Mouse (Mus musculus) limb, embryonic 14.5 days (tissue): ENCODE data around the gene 9130023H24Rik. TPM values are rescaled to one million over a fixed set of nuclear protein-coding genes. Genes with fewer than 3 reads are reported as not detected.

Source experiments
- ATAC-seq: fragments of 200-750 bp; cut with Nextera tagmentation; 2 replicates; pipeline ENCODE4 v1.8.0; 2017; ENCODE audit warnings: low read depth, moderate number of reproducible peaks, moderate TSS enrichment; ENCODE audit not compliant: low FRiP score
- DNase-seq: peaks from one replicate; pipeline ENCODE4 v3.0.0-alpha.2; 2015; ENCODE audit warnings: low spot score
- H3K27ac ChIP-seq: fragments of 300-500 bp; sonication (generic); replicated peaks from 2 replicates; pipeline ENCODE4 v1.5.1; 2014; ENCODE audit warnings: low read depth, mild to moderate bottlenecking, low read length, moderate library complexity, mixed read lengths
- H3K27me3 ChIP-seq: fragments of 300-500 bp; sonication (generic); 2 replicates; pipeline ENCODE4 v1.6.1; 2014; ENCODE audit warnings: low read length, mixed read lengths; ENCODE audit not compliant: control insufficient read depth, insufficient read depth
- H3K36me3 ChIP-seq: fragments of 300-500 bp; sonication (generic); 2 replicates; pipeline ENCODE4 v1.6.1; 2014; ENCODE audit warnings: mild to moderate bottlenecking, low read length, moderate library complexity, mixed read lengths; ENCODE audit not compliant: control insufficient read depth, insufficient read depth
- H3K4me1 ChIP-seq: fragments of 300-500 bp; sonication (generic); 2 replicates; pipeline ENCODE4 v1.6.1; 2014; ENCODE audit warnings: antibody characterized with exemption, low read length, mixed read lengths; ENCODE audit not compliant: control insufficient read depth, insufficient read depth
- H3K4me2 ChIP-seq: fragments of 300-500 bp; sonication (generic); replicated peaks from 2 replicates; pipeline ENCODE4 v1.6.1; 2014; ENCODE audit warnings: low read depth, mild to moderate bottlenecking, low read length, moderate library complexity; ENCODE audit not compliant: severe bottlenecking
- H3K4me3 ChIP-seq: fragments of 300-500 bp; sonication (generic); replicated peaks from 2 replicates; pipeline ENCODE4 v1.5.1; 2014; ENCODE audit warnings: low read length
- H3K9ac ChIP-seq: fragments of 300-500 bp; sonication (generic); 2 replicates; pipeline ENCODE4 v1.6.1; 2014; ENCODE audit warnings: mild to moderate bottlenecking, low read depth, low read length, moderate library complexity; ENCODE audit not compliant: severe bottlenecking
- H3K9me3 ChIP-seq: fragments of 300-500 bp; sonication (generic); 2 replicates; pipeline ENCODE4 v1.6.1; 2016; ENCODE audit warnings: low read length; ENCODE audit not compliant: control insufficient read depth
- POLR2A ChIP-seq: fragments of 200-500 bp; IDR thresholded peaks from 2 replicates; pipeline ENCODE4 v1.8.0; 2012; ENCODE audit warnings: inconsistent platforms, mild to moderate bottlenecking, moderate library complexity, borderline replicate concordance; ENCODE audit not compliant: insufficient read depth, insufficient read length; ENCODE audit errors: extremely low read depth
- WGBS: fragments of 180-500 bp; shearing (Covaris S2); extraction: QIAGEN DNeasy Blood & Tissue Kit; methylation state at CpG from one replicate; pipeline ENCODE4 v1.1.7; 2014; 5-methylcytosine and 5-hydroxymethylcytosine counted together
- polyA plus RNA-seq, 2 experiments: library from polyadenylated mRNA; depleted of rRNA in 1 of 2; stranded (reverse) in 1 of 2; unstranded in 1 of 2; fragments of >200 nt; fragmentation: Nextera tagmentation in 1 of 2; extraction: Ambion mirVana in 1 of 2; gene quantifications; 2 replicates each; pipeline versions ENCODE4 v1.2.1 to v1.2.3; 2012 to 2014

The 9130023H24Rik gene
- polyA plus RNA-seq, 2 experiments, result 3.2 to 8.1 TPM

DNA sequence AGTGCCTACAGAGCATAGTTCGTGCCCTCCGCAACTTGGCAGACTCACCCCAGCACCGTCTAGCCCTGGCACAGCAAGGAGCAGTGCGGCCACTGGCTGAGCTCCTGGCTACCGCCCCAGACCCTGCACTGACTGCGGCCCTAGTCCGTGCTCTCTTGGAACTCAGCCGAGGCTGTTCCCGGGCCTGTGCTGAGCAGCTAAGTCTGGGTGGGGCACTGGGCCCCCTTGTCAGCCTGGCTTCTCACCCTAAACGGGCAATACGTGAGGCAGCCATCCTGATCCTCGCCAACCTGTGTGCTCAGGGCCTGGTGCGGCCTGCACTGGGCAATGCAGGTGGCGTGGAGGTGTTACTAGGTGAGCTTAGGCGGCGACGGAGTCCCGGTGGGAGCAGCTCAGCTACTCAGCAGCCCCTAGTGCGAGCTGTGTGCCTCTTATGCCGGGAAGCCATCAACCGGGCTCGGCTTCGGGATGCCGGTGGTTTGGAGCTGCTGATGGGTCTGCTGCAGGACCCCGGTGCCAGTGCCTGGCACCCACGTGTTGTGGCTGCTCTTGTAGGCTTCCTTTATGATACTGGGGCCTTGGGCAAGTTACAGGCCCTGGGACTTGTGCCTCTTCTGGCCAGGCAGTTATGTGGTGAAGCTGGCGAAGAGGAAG lies 2.4 kb upstream of the 9130023H24Rik start:
- no peak overlapping the region for H3K9ac ChIP-seq
- no peaks in the 10 kb centered on the region for H3K9me3 ChIP-seq
- ATAC-seq (no peak), DNase-seq (no peak)
- H3K27me3 ChIP-seq, result no peaks in the 10 kb centered on the region
- 93% methylated on average over 23 of the region's 27 CpGs for WGBS
- H3K4me1 ChIP-seq, result peaks cover 13% of the 10 kb centered on the region
- no peak overlapping the region for H3K4me2 ChIP-seq
- no peak overlapping the region for H3K4me3 ChIP-seq
- peaks cover 43% of the 10 kb centered on the region for H3K36me3 ChIP-seq
- TF ChIP-seq POLR2A, result no peak
- H3K27ac ChIP-seq, result no peak overlapping the region

DNA sequence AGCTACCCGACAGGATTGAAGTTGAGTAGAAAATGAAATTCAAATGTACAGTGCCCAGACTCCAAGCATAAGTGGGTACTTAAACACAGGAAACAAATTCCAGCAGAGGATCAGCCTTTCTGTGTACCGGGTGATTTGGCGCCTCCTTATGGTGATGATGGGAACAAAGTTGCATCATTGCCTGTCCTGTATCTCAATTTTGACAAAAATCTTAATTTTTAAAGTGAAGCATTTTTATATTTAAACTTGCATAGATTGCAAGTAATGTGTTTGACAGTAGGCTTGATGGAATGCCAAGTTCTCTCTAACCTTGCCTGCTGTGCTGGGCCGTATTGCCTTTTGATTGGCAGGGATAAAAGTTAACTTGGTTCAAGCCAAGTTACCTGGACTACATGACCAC lies 1.2 kb upstream of the 9130023H24Rik start:
- WGBS, result 32% methylated on average over 4 of the region's 4 CpGs
- Histone ChIP-seq H3K4me3 (peak overlapping the region; percentile 74), H3K27ac (peak overlapping the region; percentile 87), H3K36me3 (peaks cover 32% of the 10 kb centered on the region), H3K4me2 (peak overlapping the region; percentile 72), H3K9ac (peak overlapping the region; percentile 84; the same call in 1 of the 2 replicates), H3K9me3 (no peaks in the 10 kb centered on the region), H3K27me3 (no peaks in the 10 kb centered on the region), H3K4me1 (peaks cover 13% of the 10 kb centered on the region)
- TF ChIP-seq POLR2A, result no peak
- DNase-seq (peak; percentile 60), ATAC-seq (no peak)

- H3K4me3 ChIP-seq, result peak overlapping the region; percentile 74
- H3K9me3 ChIP-seq, result no peaks in the 10 kb centered on the region
- peaks cover 22% of the 10 kb centered on the region for H3K36me3 ChIP-seq
- peaks cover 13% of the 10 kb centered on the region for H3K4me1 ChIP-seq
- under 1% methylated on average over 25 of the region's 25 CpGs for WGBS
- ATAC-seq (no peak), DNase-seq (no peak)
- H3K27ac ChIP-seq, result peak overlapping the region; percentile 98
- no peak for TF ChIP-seq POLR2A
- no peaks in the 10 kb centered on the region for H3K27me3 ChIP-seq
- peak overlapping the region; percentile 84 for H3K9ac ChIP-seq
- peak overlapping the region; percentile 69 for H3K4me2 ChIP-seq
These were observed 271 bp downstream of the 9130023H24Rik start for GRCm38 (mm10) chr7:128237593-128237926.

DNA sequence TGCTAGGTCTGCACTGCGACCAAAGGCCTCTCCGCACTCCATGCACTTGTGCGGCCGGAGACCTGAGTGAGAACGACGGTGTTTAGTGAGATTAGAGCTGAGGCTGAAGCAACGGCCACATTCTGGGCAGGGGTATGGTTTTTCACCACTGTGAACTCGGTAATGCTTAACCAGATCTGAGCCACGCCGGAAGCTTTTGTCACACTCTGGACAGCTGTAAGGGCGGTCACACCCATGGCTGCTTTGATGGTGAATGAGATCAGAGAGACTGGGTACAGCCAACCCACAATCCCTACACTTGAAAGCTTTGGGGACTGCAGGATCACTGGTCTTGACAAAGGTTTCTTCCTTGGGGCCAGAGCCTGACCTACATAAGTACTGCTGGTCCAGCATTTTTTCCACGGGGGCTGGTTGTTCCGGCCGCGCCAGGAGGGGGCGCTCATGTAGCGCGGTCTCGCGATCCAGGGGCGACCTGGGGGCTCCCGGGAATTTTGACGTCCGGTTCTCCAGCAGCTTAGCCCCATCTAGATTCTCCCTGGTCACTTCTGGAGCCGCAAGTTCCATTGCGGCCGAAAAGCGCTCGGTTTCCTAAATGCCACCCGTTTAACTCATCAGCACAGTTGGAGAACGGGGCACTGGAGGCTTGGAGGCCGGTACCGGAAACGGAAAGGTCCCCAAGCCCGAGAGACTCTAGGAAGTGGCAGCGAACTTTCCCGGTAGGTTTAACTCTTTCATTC lies 807 bp downstream of the 9130023H24Rik start, which contains the start of gene Armc5:
Gene Armc5, plus strand, starts transcription at position 487 of the 737 bp plus-strand sequence.
- 26% methylated on average over 37 of the region's 37 CpGs for WGBS
- ATAC-seq (peak; percentile 23; the same call in 1 of the 2 replicates), DNase-seq (peak; percentile 83)
- peaks cover 13% of the 10 kb centered on the region for H3K4me1 ChIP-seq
- peak within 1 kb of the TSS; percentile 98 for H3K27ac ChIP-seq
- H3K9ac ChIP-seq, result peak within 1 kb of the TSS; percentile 84
- H3K4me3 ChIP-seq, result peak within 1 kb of the TSS; percentile 74
- peak within 1 kb of the TSS; percentile 69 for H3K4me2 ChIP-seq
- H3K36me3 ChIP-seq, result peaks cover 17% of the 10 kb centered on the region
- TF ChIP-seq POLR2A, result no peak
- no peaks in the 10 kb centered on the region for H3K9me3 ChIP-seq
- no peaks in the 10 kb centered on the region for H3K27me3 ChIP-seq

DNA sequence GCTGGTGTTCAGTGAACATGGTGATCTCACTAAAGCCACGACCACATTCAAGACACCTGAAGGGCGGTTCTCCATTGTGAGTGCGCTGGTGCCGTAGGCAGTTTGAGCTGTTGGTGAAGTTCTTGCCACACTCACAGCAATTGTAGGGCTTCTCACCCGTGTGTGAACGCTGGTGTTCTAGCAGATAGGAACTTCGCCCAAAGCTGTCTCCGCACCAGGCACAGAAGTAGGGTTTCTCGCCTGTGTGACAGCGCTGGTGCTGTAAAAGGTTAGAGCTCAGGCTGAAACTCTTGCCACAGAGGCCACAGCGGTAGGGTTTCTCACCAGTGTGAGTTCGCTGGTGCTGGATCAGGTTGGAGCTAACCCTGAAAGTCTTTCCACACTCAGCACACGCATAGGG lies 1.4 kb downstream of the 9130023H24Rik start:
- Histone ChIP-seq H3K36me3 (peaks cover 15% of the 10 kb centered on the region), H3K4me3 (0 out of 2 replicates have a peak overlapping the region, but pooled peaks have one; percentile 74), H3K9ac (peak overlapping the region; percentile 84; the same call in 1 of the 2 replicates), H3K27me3 (no peaks in the 10 kb centered on the region), H3K4me1 (peaks cover 13% of the 10 kb centered on the region), H3K9me3 (no peaks in the 10 kb centered on the region), H3K4me2 (no peak overlapping the region), H3K27ac (no peak overlapping the region)
- TF ChIP-seq POLR2A, result no peak
- DNase-seq, result no peak
- 97% methylated on average over 13 of the region's 13 CpGs for WGBS
- no peak for ATAC-seq
